Mouse (Mus musculus) CH12.LX (cell line): ENCODE measurements at regions not wholly inside any gene's neighbourhood (a gene's known extent, or its start where the extent isn't known, plus 50 kb on each side); places are given as distances from the start of the nearest gene placed in this dataset.

Experiments used
- DNase-seq: peaks from one replicate; pipeline ENCODE4 v3.0.0-alpha.2; 2013; ENCODE audit errors: extremely low read depth
- H3K27ac ChIP-seq: 2 replicates; pipeline ENCODE4 v1.5.1; 2012; ENCODE audit warnings: low read depth, mild to moderate bottlenecking, control low read depth, moderate library complexity; ENCODE audit not compliant: insufficient read depth
- H3K27me3 ChIP-seq: replicated peaks from 2 replicates; pipeline ENCODE3; 2012; ENCODE audit warnings: inconsistent platforms
- H3K36me3 ChIP-seq, 2 experiments: replicated peaks in 1 of 2; 2 replicates each; pipeline versions ENCODE3 to v1.6.1; 2012; ENCODE audit warnings: inconsistent platforms in 1 of 2, low read length in 1 of 2, mild to moderate bottlenecking in 1 of 2, mixed read lengths in 1 of 2, moderate library complexity in 1 of 2; ENCODE audit not compliant: control insufficient read depth in 1 of 2, insufficient read depth in 1 of 2
- H3K4me1 ChIP-seq, 2 experiments: 2 replicates each; pipeline ENCODE4 v1.6.1; 2012; ENCODE audit warnings: inconsistent platforms in 1 of 2, moderate library complexity in 1 of 2; ENCODE audit not compliant: insufficient read depth in 2 of 2, control insufficient read depth in 1 of 2
- H3K4me2 ChIP-seq: 2 replicates; pipeline ENCODE4 v1.6.1; 2012; ENCODE audit warnings: low read depth, mild to moderate bottlenecking, control low read depth; ENCODE audit not compliant: poor library complexity, insufficient read depth, severe bottlenecking
- H3K4me3 ChIP-seq, 3 experiments: fragments of 150-350 bp in 1 of 3; sonication (generic) in 1 of 3; replicated peaks in 1 of 3; 2 replicates each; pipeline versions ENCODE3 to v1.5.1; 2011 to 2012; ENCODE audit warnings: low read depth in 2 of 3, low read length in 2 of 3, mild to moderate bottlenecking in 2 of 3, moderate library complexity in 2 of 3, control low read depth in 1 of 3, improper control_type of control experiment in 1 of 3, inconsistent platforms in 1 of 3, mixed read lengths in 1 of 3; ENCODE audit not compliant: poor library complexity in 1 of 3
- H3K79me2 ChIP-seq: replicated peaks from 2 replicates; pipeline ENCODE4 v1.6.1; 2012; ENCODE audit warnings: mild to moderate bottlenecking, moderate library complexity; ENCODE audit not compliant: control insufficient read depth, poor library complexity, insufficient read depth, severe bottlenecking; ENCODE audit errors: extremely low read depth
- H3K9ac ChIP-seq: 2 replicates; pipeline ENCODE4 v1.6.1; 2012; ENCODE audit warnings: low read depth, mild to moderate bottlenecking, control low read depth, moderate library complexity; ENCODE audit not compliant: insufficient read depth
- H3K9me3 ChIP-seq: replicated peaks from 2 replicates; pipeline ENCODE3; 2012; ENCODE audit warnings: low read length, inconsistent platforms, mixed read lengths
- BHLHE40 ChIP-seq: IDR thresholded peaks from 2 replicates; pipeline ENCODE4 v1.6.1; 2011; ENCODE audit warnings: mild to moderate bottlenecking, low read depth, low read length, improper control_type of control experiment
- CHD1 ChIP-seq: IDR thresholded peaks from 2 replicates; pipeline ENCODE4 v1.6.1; 2012; ENCODE audit warnings: low read depth, low read length, improper control_type of control experiment, inconsistent platforms
- CHD2 ChIP-seq: IDR thresholded peaks from 2 replicates; pipeline ENCODE4 v1.6.1; 2011; ENCODE audit warnings: low read length, improper control_type of control experiment
- CTCF ChIP-seq, 2 experiments: IDR thresholded peaks in 1 of 2; conservative IDR thresholded peaks in 1 of 2; 2 replicates each; pipeline ENCODE4 v1.5.1; 2011 to 2012; ENCODE audit warnings: low read depth in 2 of 2, low read length in 2 of 2, improper control_type of control experiment in 1 of 2, inconsistent platforms in 1 of 2, mild to moderate bottlenecking in 1 of 2, moderate library complexity in 1 of 2
- ELF1 ChIP-seq: IDR thresholded peaks from 2 replicates; pipeline ENCODE4 v1.6.1; 2014; ENCODE audit warnings: low read depth, mild to moderate bottlenecking, inconsistent platforms, low read length, improper control_type of control experiment
- JUN ChIP-seq: IDR thresholded peaks from 2 replicates; pipeline ENCODE4 v1.6.1; 2011; ENCODE audit warnings: low read depth, mild to moderate bottlenecking, low read length, improper control_type of control experiment, moderate library complexity; ENCODE audit not compliant: insufficient read depth
- MYC ChIP-seq: IDR thresholded peaks from 2 replicates; pipeline ENCODE4 v1.6.1; 2011; ENCODE audit warnings: low read depth, mild to moderate bottlenecking, improper control_type of control experiment, low read length
- NELFE ChIP-seq: IDR thresholded peaks from 2 replicates; pipeline ENCODE4 v1.6.1; 2011; ENCODE audit warnings: low read depth, low read length, improper control_type of control experiment
- NRF1 ChIP-seq: IDR thresholded peaks from 2 replicates; pipeline ENCODE4 v1.6.1; 2014; ENCODE audit warnings: low read depth, mild to moderate bottlenecking, inconsistent platforms, low read length, improper control_type of control experiment, moderate library complexity
- PAX5 ChIP-seq: IDR thresholded peaks from 2 replicates; pipeline ENCODE4 v1.6.1; 2012; ENCODE audit warnings: low read length, inconsistent platforms, mixed read lengths
- RAD21 ChIP-seq: IDR thresholded peaks from 2 replicates; pipeline ENCODE4 v1.6.1; 2011; ENCODE audit warnings: low read depth, mild to moderate bottlenecking, low read length, improper control_type of control experiment, moderate library complexity
- SIN3A ChIP-seq: IDR thresholded peaks from 2 replicates; pipeline ENCODE4 v1.6.1; 2012; ENCODE audit warnings: low read length, improper control_type of control experiment, inconsistent platforms
- TCF12 ChIP-seq: IDR thresholded peaks from 2 replicates; pipeline ENCODE4 v1.6.1; 2014; ENCODE audit warnings: low read depth, mild to moderate bottlenecking, inconsistent platforms, low read length, improper control_type of control experiment
- USF2 ChIP-seq: conservative IDR thresholded peaks from 2 replicates; pipeline ENCODE4 v1.6.1; 2011; ENCODE audit warnings: low read depth, low read length, improper control_type of control experiment
- dilution Hi-C: fragments of 300-500 bp; cut with MboI; formaldehyde crosslinking; loops from 2 replicates; pipeline ENCODE4 v1.14.3; 2020; ENCODE audit warnings: low sequenced_read_pairs; ENCODE audit not compliant: extremely low pct_unique_long_range_greater_than_20kb, extremely low pct_ligation_motif_present
- in situ Hi-C: fragments of 300-500 bp; cut with MboI; formaldehyde crosslinking; loops from 3 replicates; pipeline ENCODE4 v1.14.3; 2019; ENCODE audit warnings: low sequenced_read_pairs, low pct_ligation_motif_present, low pct_unique_long_range_greater_than_20kb, mixed read lengths

GRCm38 (mm10) chr9:41700683-41701082 lies 423.4 kb downstream of the Sorl1 start:
- Histone ChIP-seq H3K36me3 (no peaks in the 10 kb centered on the region), H3K4me3 (no peak overlapping the region), H3K4me1 (peaks cover 0 to 3% of the 10 kb centered on the region in 2 experiments; a peak in 1 of 4 replicates), H3K27me3 (no peaks in the 10 kb centered on the region), H3K27ac (no peak overlapping the region), H3K9ac (no peak overlapping the region), H3K79me2 (no peaks in the 10 kb centered on the region), H3K9me3 (no peaks in the 10 kb centered on the region), H3K4me2 (no peak overlapping the region)
- no peak for TF ChIP-seq MYC
- TF ChIP-seq NRF1 = no peak
- TF ChIP-seq CTCF (conservative IDR thresholded peaks at IDR 0.05 in 1 of 2, IDR thresholded peaks at IDR 0.05 in 1 of 2; ENCODE audit: low read depth in 2 of 2, low read length in 2 of 2) = no peak
- no peak for TF ChIP-seq CHD1
- no peak for TF ChIP-seq NELFE
- no peak for TF ChIP-seq BHLHE40
- TF ChIP-seq JUN = no peak
- TF ChIP-seq TCF12 = no peak
- no peak for TF ChIP-seq RAD21
- in situ Hi-C loops = no loop called here
- no peak for DNase-seq
- dilution Hi-C loops = no loop called here

GRCm38 (mm10) chr9:41699031-41699430 lies 425.1 kb downstream of the Sorl1 start:
- no peaks in the 10 kb centered on the region for H3K9me3 ChIP-seq
- H3K27ac ChIP-seq = no peak overlapping the region
- no peak for TF ChIP-seq USF2
- no peak for TF ChIP-seq ELF1
- TF ChIP-seq CHD2 = no peak
- no peak for TF ChIP-seq PAX5
- no peak for TF ChIP-seq SIN3A
- TF ChIP-seq CTCF (conservative IDR thresholded peaks at IDR 0.05 in 1 of 2, IDR thresholded peaks at IDR 0.05 in 1 of 2; ENCODE audit: low read depth in 2 of 2, low read length in 2 of 2) = no peak
- H3K4me3 ChIP-seq = no peak overlapping the region
- H3K4me2 ChIP-seq = no peak overlapping the region
- dilution Hi-C loops (no loop called here), in situ Hi-C loops (no loop called here)
- H3K4me1 ChIP-seq = no peaks in the 10 kb centered on the region
- H3K9ac ChIP-seq = no peak overlapping the region
- H3K27me3 ChIP-seq = no peaks in the 10 kb centered on the region
- no peaks in the 10 kb centered on the region for H3K36me3 ChIP-seq
- H3K79me2 ChIP-seq = no peaks in the 10 kb centered on the region
- DNase-seq = no peak
